Mouse (Mus musculus) heart, embryonic 12.5 days (tissue): Measurements from ENCODE around the gene Tnnt3. TPM values are rescaled to one million over a fixed set of nuclear protein-coding genes. Genes with fewer than 3 reads are reported as not detected.

ENCODE experiments used
- ATAC-seq: fragments of 200-750 bp; cut with Nextera tagmentation; 2 replicates; pipeline ENCODE4 v1.8.0; 2017; ENCODE audit warnings: moderate TSS enrichment, moderate library complexity; ENCODE audit not compliant: insufficient number of reproducible peaks, low FRiP score
- H3K27ac ChIP-seq: fragments of 300-500 bp; sonication (generic); 2 replicates; pipeline ENCODE4 v1.5.1; 2016; ENCODE audit warnings: mild to moderate bottlenecking, moderate library complexity; ENCODE audit not compliant: poor library complexity, severe bottlenecking
- H3K27me3 ChIP-seq: fragments of 300-500 bp; sonication (generic); replicated peaks from 2 replicates; pipeline ENCODE4 v1.6.1; 2016; ENCODE audit warnings: mild to moderate bottlenecking, moderate library complexity
- H3K36me3 ChIP-seq: fragments of 300-500 bp; sonication (generic); 2 replicates; pipeline ENCODE4 v1.6.1; 2016; ENCODE audit warnings: mild to moderate bottlenecking, moderate library complexity
- H3K4me1 ChIP-seq: fragments of 300-500 bp; sonication (generic); replicated peaks from 2 replicates; pipeline ENCODE4 v1.6.1; 2016; ENCODE audit warnings: mild to moderate bottlenecking
- H3K4me2 ChIP-seq: fragments of 300-500 bp; sonication (generic); 2 replicates; pipeline ENCODE4 v1.6.1; 2016; ENCODE audit warnings: mild to moderate bottlenecking, moderate library complexity
- H3K4me3 ChIP-seq: fragments of 300-500 bp; sonication (generic); 2 replicates; pipeline ENCODE4 v1.5.1; 2016; ENCODE audit warnings: mild to moderate bottlenecking
- H3K9ac ChIP-seq: fragments of 300-500 bp; sonication (generic); 2 replicates; pipeline ENCODE4 v1.6.1; 2016; ENCODE audit warnings: mild to moderate bottlenecking, moderate library complexity
- H3K9me3 ChIP-seq: fragments of 300-500 bp; sonication (generic); replicated peaks from 2 replicates; pipeline ENCODE4 v1.6.1; 2016; ENCODE audit warnings: mild to moderate bottlenecking, moderate library complexity
- WGBS: fragments of 180-500 bp; shearing (Covaris S2); methylation state at CpG from one replicate; pipeline ENCODE4 v1.1.7; 2016; 5-methylcytosine and 5-hydroxymethylcytosine counted together
- polyA plus RNA-seq: library from polyadenylated mRNA; unstranded; fragments of >200 nt; fragmentation: Nextera tagmentation; extraction: Ambion mirVana; gene quantifications from 2 replicates; pipeline ENCODE4 v1.2.1, GENCODE M21; 2016

Gene Tnnt3
- polyA plus RNA-seq, 1 experiment from 2014 or later = 9.3 TPM

DNA sequence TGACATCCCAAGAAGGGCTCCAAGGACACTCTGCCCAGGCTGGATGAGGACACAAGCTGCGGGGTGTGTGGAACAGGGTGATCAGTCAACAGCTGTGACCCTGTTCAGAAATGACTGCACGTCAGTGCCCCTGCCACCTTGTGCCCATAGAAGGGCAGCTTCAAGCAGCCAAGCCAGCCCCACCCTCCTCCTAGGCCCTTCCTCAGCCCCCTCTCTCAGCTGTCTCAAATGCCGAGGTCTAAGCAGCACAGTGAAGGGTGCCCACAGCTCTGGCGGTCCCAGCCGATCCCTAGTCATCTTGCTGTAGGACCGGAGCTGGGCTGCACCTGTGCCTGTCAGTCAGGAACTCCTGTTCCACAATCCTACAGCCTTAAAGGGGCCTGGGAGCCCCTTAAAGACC is 36.4 kb upstream of the Tnnt3 start:
- 79% methylated on average over 6 of the region's 6 CpGs for WGBS
- no peak overlapping the region for H3K4me2 ChIP-seq
- no peaks in the 10 kb centered on the region for H3K27me3 ChIP-seq
- no peak overlapping the region for H3K4me3 ChIP-seq
- no peak overlapping the region for H3K27ac ChIP-seq
- H3K36me3 ChIP-seq = no peaks in the 10 kb centered on the region
- H3K9me3 ChIP-seq = no peaks in the 10 kb centered on the region
- ATAC-seq = no peak
- 0 out of 2 replicates have a peak overlapping the region, but pooled peaks have one; percentile 5 for H3K9ac ChIP-seq
- H3K4me1 ChIP-seq = peaks cover 54% of the 10 kb centered on the region

DNA sequence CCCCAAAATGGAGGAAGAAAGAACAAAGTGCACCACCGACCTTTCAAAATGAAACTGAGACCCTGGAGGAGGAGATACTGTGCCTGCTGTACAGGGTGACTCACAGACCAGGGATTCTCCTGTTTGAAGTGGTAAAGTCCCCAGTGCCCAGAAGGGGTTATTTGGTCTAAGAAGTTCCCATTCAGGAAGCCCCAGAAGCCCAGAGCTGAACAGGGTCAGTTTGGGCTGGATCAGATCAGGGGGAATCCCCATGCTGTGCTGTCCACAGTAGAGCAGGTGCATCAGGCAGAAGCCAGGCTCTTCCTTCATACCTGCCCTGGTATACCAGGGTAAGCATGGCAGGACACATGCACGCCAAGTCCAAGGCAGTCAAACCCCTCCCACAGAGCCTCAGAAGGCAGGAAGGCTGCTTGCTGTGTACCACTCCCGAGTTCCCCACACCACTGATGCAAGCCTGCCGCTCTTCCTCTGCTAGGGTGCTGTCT is 36.0 kb upstream of the Tnnt3 start:
- H3K27ac ChIP-seq = no peak overlapping the region
- WGBS = 69% methylated on average over 4 of the region's 4 CpGs
- 0 out of 2 replicates have a peak overlapping the region, but pooled peaks have one; percentile 5 for H3K9ac ChIP-seq
- no peaks in the 10 kb centered on the region for H3K36me3 ChIP-seq
- H3K4me1 ChIP-seq = peaks cover 50% of the 10 kb centered on the region
- no peak for ATAC-seq
- no peak overlapping the region for H3K4me2 ChIP-seq
- no peaks in the 10 kb centered on the region for H3K9me3 ChIP-seq
- no peak overlapping the region for H3K4me3 ChIP-seq
- H3K27me3 ChIP-seq = no peaks in the 10 kb centered on the region

DNA sequence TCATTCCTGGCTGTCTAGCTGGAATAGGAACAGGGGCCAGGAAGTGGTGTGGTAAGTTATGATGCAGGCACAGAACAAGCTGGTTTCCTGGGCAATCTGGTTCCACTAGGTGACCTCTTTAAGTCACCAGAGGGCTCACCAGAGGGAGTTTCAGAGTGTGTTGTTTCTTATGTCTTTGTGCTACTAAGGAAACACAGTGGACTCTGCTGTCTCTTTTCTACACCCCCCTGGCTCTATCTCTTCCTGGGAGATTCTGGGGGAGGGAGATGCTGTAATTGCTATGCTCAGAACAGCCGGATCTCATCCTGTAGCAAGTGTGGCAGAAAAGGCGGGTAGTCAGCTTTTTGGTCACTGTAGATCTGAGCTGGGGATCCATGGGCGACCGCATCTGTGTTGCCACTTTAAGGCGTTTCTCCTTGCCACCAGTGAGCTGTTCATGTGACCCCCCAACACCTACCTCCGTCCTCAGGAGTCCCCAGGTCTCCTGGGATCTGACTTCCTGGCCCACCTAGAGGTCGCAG is 28.4 kb upstream of the Tnnt3 start:
- H3K36me3 ChIP-seq = no peaks in the 10 kb centered on the region
- no peak overlapping the region for H3K4me2 ChIP-seq
- peak overlapping the region; percentile 32; the same call in 1 of the 2 replicates for H3K9ac ChIP-seq
- no peak overlapping the region for H3K4me3 ChIP-seq
- H3K9me3 ChIP-seq = no peaks in the 10 kb centered on the region
- H3K27ac ChIP-seq = peak overlapping the region; percentile 77
- H3K27me3 ChIP-seq = no peaks in the 10 kb centered on the region
- 67% methylated on average over 7 of the region's 7 CpGs for WGBS
- peaks cover 47% of the 10 kb centered on the region for H3K4me1 ChIP-seq
- ATAC-seq = no peak

DNA sequence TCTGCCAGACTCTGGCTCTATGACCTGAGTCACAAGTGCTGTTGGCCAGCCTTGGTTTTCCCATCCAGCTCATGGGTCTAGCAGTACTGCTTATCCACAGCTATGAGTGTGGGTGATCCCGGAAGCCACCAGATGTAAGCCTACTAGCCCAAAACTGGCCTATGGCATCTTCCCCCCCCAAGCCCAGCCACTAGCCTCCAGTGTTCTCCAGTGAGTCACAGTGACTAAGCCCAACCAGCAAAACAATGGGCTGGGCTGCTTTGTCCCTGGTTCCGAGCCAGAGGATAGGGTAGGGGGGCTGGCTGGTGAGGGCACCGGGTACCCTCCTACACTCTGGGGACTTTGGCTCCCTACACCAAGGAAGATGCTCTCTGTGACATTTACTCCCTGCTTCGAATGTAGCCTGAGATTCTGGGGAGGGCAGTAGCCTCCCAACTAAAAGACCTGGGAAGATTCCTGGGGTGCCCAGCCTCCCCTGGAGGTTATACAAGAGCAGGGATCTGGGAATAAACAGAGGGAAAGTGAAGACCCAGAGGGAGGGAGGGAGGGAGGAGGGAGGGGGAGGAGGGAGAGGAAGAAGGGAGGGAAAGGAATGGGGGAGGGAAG is 27.7 kb upstream of the Tnnt3 start:
- WGBS = 12% methylated on average over 4 of the region's 4 CpGs

DNA sequence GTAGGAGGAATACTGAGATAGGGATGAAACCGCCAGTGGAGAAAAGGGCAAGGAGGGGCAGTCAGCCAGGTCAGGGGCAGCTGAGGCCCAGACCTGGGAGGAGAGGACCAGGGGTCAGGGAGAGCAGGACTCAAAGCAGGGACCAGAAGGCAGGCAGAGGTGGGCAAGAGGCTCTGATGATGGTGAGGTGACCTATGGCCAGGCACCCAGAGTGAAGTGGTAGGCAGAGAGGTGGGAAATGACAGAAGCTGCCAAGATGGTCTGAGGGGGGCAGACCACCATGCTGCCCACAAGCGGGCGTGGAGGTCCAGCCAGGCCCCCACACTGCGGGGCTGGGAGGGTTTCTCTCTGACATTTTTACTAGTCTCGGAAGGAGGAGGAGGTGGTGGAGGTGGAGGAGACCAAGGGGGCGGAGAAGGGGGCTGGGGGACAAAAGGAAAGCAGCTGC is 27.2 kb upstream of the Tnnt3 start:
- H3K9ac ChIP-seq = peak overlapping the region; percentile 50
- peaks cover 59% of the 10 kb centered on the region for H3K4me1 ChIP-seq
- H3K36me3 ChIP-seq = no peaks in the 10 kb centered on the region
- H3K9me3 ChIP-seq = no peaks in the 10 kb centered on the region
- H3K4me3 ChIP-seq = no peak overlapping the region
- no peaks in the 10 kb centered on the region for H3K27me3 ChIP-seq
- H3K27ac ChIP-seq = peak overlapping the region; percentile 77
- H3K4me2 ChIP-seq = peak overlapping the region; percentile 47
- WGBS = 44% methylated on average over 6 of the region's 6 CpGs
- ATAC-seq = peak; percentile 36; the same call in 1 of the 2 replicates

More for the DNA sequence above, 27.7 kb upstream of the Tnnt3 start:
- Histone ChIP-seq H3K9ac (peak overlapping the region; percentile 50), H3K4me3 (no peak overlapping the region), H3K36me3 (no peaks in the 10 kb centered on the region), H3K4me2 (no peak overlapping the region), H3K27me3 (no peaks in the 10 kb centered on the region), H3K4me1 (peaks cover 53% of the 10 kb centered on the region), H3K27ac (peak overlapping the region; percentile 77), H3K9me3 (no peaks in the 10 kb centered on the region)
- peak; percentile 66; the same call in 1 of the 2 replicates for ATAC-seq

DNA sequence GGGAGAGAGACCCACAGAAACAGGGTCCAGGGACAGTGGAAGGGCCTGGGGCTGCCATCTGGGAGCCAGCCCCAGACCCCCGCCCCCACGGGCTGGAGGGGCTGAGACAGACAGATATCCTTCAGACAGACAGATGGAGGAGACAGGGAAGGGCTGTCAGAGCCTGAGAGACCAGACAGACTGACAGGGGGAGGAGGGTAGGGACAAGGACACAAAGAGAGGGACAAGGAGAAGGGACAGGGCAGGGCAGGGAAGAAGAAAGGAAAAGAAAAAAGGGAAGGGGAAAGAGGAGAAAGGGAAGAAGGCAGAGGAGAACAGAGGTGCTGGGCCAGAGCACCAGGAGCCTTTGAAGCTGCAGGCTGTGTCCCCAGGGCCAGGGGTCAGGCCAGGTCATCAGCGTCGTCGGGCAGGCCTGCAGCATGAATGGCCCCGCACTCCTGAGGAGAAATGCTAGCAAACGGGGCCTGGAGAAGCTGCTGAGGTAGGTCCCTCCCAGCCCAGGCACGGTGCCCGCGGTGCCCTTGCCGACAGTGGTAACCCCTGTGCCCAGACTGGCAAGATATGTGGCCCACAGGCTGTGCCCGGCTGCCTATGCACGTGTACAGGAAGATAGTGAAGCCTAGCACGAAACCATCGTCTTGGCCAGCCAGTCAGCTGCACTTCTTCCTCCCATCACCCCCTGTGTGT is 26.6 kb upstream of the Tnnt3 start:
- H3K36me3 ChIP-seq = no peaks in the 10 kb centered on the region
- WGBS = 35% methylated on average over 15 of the region's 15 CpGs
- H3K4me2 ChIP-seq = peak overlapping the region; percentile 47
- H3K9me3 ChIP-seq = no peaks in the 10 kb centered on the region
- no peaks in the 10 kb centered on the region for H3K27me3 ChIP-seq
- H3K4me1 ChIP-seq = peaks cover 63% of the 10 kb centered on the region
- peak; percentile 23; the same call in 1 of the 2 replicates for ATAC-seq
- H3K4me3 ChIP-seq = peak overlapping the region; percentile 11
- peak overlapping the region; percentile 77 for H3K27ac ChIP-seq
- H3K9ac ChIP-seq = peak overlapping the region; percentile 50

DNA sequence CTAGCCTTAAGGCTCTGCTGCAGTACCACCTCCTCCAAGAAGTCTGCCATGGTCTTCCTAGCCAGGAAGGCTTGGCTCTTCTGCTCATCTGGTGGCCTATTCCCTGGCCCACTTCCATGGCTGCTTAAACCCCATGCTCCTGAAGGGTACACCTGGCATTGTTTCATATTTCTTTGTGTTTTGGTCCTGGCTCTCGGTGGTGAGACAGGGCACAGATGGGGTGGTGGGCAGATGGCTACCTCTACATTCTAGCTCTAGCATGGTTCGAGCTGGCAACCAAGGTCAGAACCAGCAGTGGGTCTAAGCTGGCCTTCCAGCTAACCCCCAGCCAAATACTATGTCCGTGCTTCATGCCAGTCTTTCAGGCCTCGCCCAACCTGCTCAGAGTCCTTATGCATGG is 25.7 kb upstream of the Tnnt3 start:
- peaks cover 64% of the 10 kb centered on the region for H3K4me1 ChIP-seq
- peak overlapping the region; percentile 77 for H3K27ac ChIP-seq
- 88% methylated on average over 4 of the region's 4 CpGs for WGBS
- H3K4me2 ChIP-seq = peak overlapping the region; percentile 47
- peak overlapping the region; percentile 11; the same call in 1 of the 2 replicates for H3K4me3 ChIP-seq
- peak overlapping the region; percentile 50; the same call in 1 of the 2 replicates for H3K9ac ChIP-seq
- ATAC-seq = no peak
- H3K27me3 ChIP-seq = no peaks in the 10 kb centered on the region
- no peaks in the 10 kb centered on the region for H3K36me3 ChIP-seq
- H3K9me3 ChIP-seq = no peaks in the 10 kb centered on the region

DNA sequence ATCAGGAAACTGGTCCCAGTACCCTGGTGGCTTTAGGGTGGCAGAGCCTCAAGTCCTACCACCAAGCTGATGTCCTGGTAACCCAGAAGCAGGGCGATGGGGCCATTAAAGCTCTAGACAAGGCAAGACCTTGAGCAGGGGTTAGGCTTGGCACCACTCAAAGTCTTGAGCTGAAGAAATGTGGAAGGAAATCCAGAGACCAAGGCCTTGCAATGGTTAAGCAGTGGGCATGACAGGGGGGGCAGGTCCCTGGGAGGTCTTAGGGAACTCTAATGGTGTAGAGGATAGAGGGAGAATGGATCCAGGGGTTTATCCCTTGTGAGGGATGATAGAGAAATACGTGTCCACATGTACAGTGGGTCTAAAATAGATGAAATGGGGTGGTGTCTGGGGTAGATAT is 25.2 kb upstream of the Tnnt3 start:
- Histone ChIP-seq H3K36me3 (no peaks in the 10 kb centered on the region), H3K9ac (0 out of 2 replicates have a peak overlapping the region, but pooled peaks have one; percentile 50), H3K27me3 (no peaks in the 10 kb centered on the region), H3K4me3 (no peak overlapping the region), H3K4me1 (peaks cover 70% of the 10 kb centered on the region), H3K9me3 (no peaks in the 10 kb centered on the region), H3K4me2 (peak overlapping the region; percentile 47; the same call in 1 of the 2 replicates), H3K27ac (no peak overlapping the region)
- no peak for ATAC-seq
- WGBS = 78% methylated on average over 2 of the region's 2 CpGs

DNA sequence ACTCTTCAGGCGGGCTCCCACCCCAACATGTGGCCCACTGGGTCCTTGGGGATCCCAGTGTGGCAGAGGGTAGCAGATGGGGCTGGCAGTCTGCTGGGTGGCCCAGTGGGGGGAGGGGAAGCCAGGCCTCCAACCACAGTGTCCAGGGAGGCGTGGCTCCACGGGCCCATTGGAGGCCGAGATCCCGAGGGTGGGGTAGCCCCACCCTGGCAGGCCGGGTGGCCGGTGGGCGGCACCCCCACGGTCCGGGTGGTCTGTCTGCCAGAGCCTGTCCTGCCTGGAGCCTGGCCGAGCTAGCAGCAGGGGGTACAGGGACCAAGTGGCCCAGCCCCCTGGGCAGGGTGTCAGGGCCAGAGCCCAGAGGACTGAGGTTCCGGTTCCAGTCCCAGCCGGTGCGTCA is 23.8 kb upstream of the Tnnt3 start:
- Histone ChIP-seq H3K27ac (no peak overlapping the region), H3K4me3 (no peak overlapping the region)
- peak; percentile 26; the same call in 1 of the 2 replicates for ATAC-seq

DNA sequence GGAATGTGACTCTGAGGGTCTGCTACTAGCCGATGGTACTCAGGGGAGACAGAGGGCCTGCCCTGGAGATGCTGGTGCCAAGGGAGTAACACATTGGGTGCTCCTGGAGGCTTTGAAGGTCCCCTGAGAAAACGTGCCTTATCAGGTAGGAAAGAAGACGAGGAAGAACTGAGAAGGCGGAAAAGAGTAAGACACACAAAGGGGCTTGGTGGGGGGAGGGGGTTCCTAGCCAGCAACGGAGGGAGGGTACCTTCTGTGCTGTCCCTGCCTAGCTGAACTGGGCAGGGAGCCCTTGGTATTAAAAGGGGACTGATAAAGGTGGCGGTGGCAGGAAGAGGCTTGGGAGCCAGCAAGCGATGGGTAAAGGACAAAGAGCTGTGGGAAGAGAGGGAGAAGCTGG is 23.0 kb upstream of the Tnnt3 start:
- H3K9me3 ChIP-seq = no peaks in the 10 kb centered on the region
- H3K4me1 ChIP-seq = peaks cover 84% of the 10 kb centered on the region
- no peaks in the 10 kb centered on the region for H3K36me3 ChIP-seq
- H3K27ac ChIP-seq = peak overlapping the region; percentile 50; the same call in 1 of the 2 replicates
- H3K4me2 ChIP-seq = 0 out of 2 replicates have a peak overlapping the region, but pooled peaks have one; percentile 3
- WGBS = 46% methylated on average over 7 of the region's 7 CpGs
- no peak overlapping the region for H3K4me3 ChIP-seq
- H3K27me3 ChIP-seq = no peaks in the 10 kb centered on the region
- peak overlapping the region; percentile 26 for H3K9ac ChIP-seq
- ATAC-seq = no peak

More for the DNA sequence above, 23.8 kb upstream of the Tnnt3 start:
- Histone ChIP-seq H3K9me3 (no peaks in the 10 kb centered on the region), H3K27me3 (no peaks in the 10 kb centered on the region), H3K4me2 (no peak overlapping the region), H3K4me1 (peaks cover 83% of the 10 kb centered on the region), H3K36me3 (no peaks in the 10 kb centered on the region), H3K9ac (no peak overlapping the region)
- WGBS = 75% methylated on average over 14 of the region's 14 CpGs

DNA sequence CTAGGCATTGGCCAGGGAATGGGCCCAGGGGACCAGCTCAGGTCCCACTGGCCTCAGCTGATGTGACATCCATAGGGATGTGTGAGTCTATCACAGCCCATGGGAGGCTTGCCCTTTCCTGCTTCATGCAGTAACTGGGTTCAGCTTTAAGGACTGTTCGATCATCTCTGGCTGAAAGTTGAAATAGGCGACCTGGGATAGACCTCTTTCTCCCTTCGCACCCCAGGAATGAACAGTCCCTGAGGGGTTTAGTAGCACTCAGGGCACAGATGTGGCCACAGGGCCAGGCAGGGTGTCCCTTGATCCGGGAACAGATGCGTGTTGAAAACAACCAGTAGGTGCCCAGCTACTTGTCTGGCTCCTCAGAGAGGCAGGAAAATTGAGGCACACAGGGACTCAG is 22.4 kb upstream of the Tnnt3 start:
- Histone ChIP-seq H3K4me3 (no peak overlapping the region), H3K4me2 (no peak overlapping the region), H3K27ac (no peak overlapping the region; the same call in 1 of the 2 replicates)

More for the DNA sequence above, 22.4 kb upstream of the Tnnt3 start:
- peak overlapping the region; percentile 26; the same call in 1 of the 2 replicates for H3K9ac ChIP-seq
- no peaks in the 10 kb centered on the region for H3K9me3 ChIP-seq
- peaks cover 84% of the 10 kb centered on the region for H3K4me1 ChIP-seq
- no peaks in the 10 kb centered on the region for H3K36me3 ChIP-seq
- 80% methylated on average over 5 of the region's 5 CpGs for WGBS
- no peaks in the 10 kb centered on the region for H3K27me3 ChIP-seq
- no peak for ATAC-seq
